Mouse (Mus musculus): ENCODE measurements around the gene Robo1. TPM values are rescaled to one million over a fixed set of nuclear protein-coding genes. Genes with fewer than 3 reads are reported as not detected.

Gene Robo1
- polyA plus RNA-seq, 1 experiment from 2014 or later: 30.6 TPM

DNA sequence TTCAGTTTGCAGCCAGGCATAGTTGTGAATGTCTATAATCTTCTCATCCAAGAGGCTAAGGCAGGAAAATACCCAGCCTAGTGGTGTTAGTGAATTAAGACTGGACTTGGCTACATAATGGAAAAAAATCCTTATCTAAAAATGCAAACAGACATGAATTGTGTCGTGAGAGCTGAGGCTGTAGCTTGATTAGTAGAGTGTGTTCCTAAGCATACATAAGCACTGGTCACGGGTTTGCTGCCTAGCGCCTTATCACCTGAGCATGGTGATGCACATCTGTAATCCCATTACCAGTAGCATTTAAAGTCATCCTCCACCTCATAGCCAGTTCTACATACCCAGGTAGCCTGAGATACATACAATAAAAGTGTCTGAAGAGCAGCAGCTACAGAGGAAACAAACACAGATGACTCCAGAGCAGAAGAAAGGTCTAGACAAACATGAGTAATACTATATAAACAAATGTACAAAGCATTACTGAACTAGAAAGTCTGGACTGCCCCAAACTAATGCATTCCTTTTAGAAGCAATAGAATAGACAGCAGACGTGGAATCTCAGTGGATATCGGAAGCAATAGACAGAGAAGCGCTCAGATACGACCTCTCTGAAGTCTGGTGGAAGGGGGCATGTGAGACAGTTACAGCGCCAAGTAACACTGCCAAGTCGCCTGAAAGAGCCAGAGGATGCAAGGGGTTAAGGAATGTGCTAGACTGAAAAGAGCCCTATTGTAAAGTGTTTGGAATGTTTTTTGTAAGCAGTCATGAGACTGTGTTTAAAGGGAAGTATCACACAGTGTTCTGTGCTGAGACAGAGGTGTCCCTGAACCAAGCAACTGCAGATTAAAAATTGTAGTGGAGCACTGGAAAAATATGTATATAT, 333.1 kb downstream of the Robo1 start:
- 68% methylated on average over 9 of the region's 9 CpGs for WGBS
- Histone ChIP-seq H3K27me3 (ENCODE audit: insufficient read depth, poor library complexity, severe bottlenecking) (no peaks in the 10 kb centered on the region), H3K9me3 (no peaks in the 10 kb centered on the region), H3K27ac (no peak overlapping the region), H3K36me3 (no peaks in the 10 kb centered on the region), H3K4me3 (no peak overlapping the region), H3K4me1 (no peaks in the 10 kb centered on the region)
- no peak for DNase-seq (ENCODE audit: low spot score)

DNA sequence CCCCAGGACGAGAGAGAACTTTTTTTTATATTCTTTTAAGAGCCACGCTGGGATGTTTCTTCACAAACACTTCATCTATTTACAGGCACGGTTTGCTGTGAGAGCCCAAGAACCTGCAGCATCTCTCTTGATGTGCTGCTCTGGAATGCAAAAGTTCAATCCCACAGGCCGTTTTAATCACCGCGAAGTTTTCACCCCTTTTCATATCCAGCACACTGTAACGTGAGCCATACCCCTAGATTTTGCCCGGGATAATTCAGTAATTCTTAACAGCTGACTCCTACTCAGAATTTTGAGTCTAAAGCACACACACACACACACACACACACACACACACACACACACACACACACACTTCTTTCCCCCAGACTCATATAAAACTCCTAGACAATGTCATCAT, 337.8 kb downstream of the Robo1 start:
- no peak overlapping the region for H3K4me3 ChIP-seq
- WGBS: 51% methylated on average over 8 of the region's 8 CpGs
- H3K9me3 ChIP-seq: no peaks in the 10 kb centered on the region
- H3K4me1 ChIP-seq: no peaks in the 10 kb centered on the region
- H3K27ac ChIP-seq: no peak overlapping the region
- DNase-seq (ENCODE audit: low spot score): no peak
- no peaks in the 10 kb centered on the region for H3K36me3 ChIP-seq
- H3K27me3 ChIP-seq (ENCODE audit: insufficient read depth, poor library complexity, severe bottlenecking): no peaks in the 10 kb centered on the region

DNA sequence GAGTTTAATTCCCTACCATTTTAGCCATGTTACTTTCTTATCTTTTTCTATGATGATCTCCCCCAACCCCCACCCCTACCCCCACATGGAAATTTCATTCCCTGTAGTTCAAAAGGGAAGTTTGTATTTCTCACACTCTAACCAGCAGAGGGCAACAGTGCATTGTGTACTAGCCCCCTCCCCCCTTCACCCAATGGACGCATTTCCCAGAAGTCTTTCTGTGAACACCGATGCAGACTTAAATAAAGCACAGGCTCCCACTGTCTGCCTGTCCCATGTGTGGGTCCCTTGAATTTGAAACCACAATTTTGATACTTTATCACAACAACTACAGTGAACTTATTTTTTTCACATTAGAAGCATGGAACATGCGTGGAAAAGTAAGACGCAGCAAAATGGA, 341.2 kb downstream of the Robo1 start:
- H3K27me3 ChIP-seq (ENCODE audit: insufficient read depth, poor library complexity, severe bottlenecking): no peaks in the 10 kb centered on the region
- no peaks in the 10 kb centered on the region for H3K36me3 ChIP-seq
- H3K4me1 ChIP-seq: no peaks in the 10 kb centered on the region
- no peak for DNase-seq (ENCODE audit: low spot score)
- H3K27ac ChIP-seq: no peak overlapping the region
- no peak overlapping the region for H3K4me3 ChIP-seq
- WGBS: 46% methylated on average over 4 of the region's 4 CpGs
- no peaks in the 10 kb centered on the region for H3K9me3 ChIP-seq

DNA sequence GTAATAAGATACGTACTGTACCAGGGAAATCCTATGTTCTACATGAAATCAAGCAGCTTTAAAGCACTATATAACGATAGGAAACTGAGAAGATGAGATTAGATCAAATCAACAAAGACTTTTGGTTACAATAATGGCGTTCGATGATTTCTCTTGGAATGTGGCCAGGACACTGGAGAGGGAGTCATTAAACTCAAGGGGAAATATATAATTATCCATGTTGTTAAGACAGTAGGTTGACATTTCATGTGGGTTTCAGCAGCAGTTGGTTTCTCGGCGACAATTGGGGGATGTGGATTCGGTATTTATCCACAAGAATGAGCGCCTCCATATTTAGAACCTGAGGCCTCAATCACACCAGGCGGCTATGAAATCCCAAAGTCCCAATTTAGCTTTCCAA, 347.3 kb downstream of the Robo1 start:
- no peak overlapping the region for H3K4me3 ChIP-seq
- H3K27me3 ChIP-seq (ENCODE audit: insufficient read depth, poor library complexity, severe bottlenecking): no peaks in the 10 kb centered on the region
- no peak for DNase-seq (ENCODE audit: low spot score)
- no peak overlapping the region for H3K27ac ChIP-seq
- WGBS: 82% methylated on average over 9 of the region's 9 CpGs
- no peaks in the 10 kb centered on the region for H3K36me3 ChIP-seq
- no peaks in the 10 kb centered on the region for H3K9me3 ChIP-seq
- no peaks in the 10 kb centered on the region for H3K4me1 ChIP-seq

DNA sequence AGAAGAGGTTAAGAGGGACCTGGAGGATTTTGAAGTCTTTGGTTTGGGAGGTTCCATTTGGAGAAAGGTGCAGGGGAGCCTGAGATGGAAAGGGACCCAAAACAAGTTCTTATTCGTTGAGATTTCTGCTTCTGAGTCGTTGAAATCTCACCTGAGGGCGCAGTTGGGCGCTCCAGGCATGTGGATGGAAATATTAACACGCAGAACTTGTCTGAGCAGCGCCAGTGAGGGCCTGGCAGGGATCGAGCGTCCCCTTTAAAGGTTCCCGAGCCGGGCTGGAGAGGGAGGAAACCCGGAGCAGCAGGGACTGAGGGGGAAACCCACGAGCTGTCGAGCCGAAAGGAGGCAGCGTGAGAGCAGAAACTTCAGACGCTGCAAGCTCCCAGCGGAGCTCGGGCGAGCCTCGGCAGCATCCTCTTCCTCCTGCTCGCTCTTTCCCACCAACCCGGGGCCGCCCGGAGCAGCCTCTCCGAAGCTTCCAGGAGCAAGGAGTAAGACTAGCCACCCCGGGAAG, 354.8 kb downstream of the Robo1 start:
- DNase-seq (ENCODE audit: low spot score): peak; percentile 92
- no peaks in the 10 kb centered on the region for H3K36me3 ChIP-seq
- WGBS: under 1% methylated on average over 26 of the region's 26 CpGs
- H3K9me3 ChIP-seq: no peaks in the 10 kb centered on the region
- H3K4me3 ChIP-seq: peak overlapping the region; percentile 88
- H3K27ac ChIP-seq: peak overlapping the region; percentile 93
- no peaks in the 10 kb centered on the region for H3K4me1 ChIP-seq
- no peaks in the 10 kb centered on the region for H3K27me3 ChIP-seq (ENCODE audit: insufficient read depth, poor library complexity, severe bottlenecking)

DNA sequence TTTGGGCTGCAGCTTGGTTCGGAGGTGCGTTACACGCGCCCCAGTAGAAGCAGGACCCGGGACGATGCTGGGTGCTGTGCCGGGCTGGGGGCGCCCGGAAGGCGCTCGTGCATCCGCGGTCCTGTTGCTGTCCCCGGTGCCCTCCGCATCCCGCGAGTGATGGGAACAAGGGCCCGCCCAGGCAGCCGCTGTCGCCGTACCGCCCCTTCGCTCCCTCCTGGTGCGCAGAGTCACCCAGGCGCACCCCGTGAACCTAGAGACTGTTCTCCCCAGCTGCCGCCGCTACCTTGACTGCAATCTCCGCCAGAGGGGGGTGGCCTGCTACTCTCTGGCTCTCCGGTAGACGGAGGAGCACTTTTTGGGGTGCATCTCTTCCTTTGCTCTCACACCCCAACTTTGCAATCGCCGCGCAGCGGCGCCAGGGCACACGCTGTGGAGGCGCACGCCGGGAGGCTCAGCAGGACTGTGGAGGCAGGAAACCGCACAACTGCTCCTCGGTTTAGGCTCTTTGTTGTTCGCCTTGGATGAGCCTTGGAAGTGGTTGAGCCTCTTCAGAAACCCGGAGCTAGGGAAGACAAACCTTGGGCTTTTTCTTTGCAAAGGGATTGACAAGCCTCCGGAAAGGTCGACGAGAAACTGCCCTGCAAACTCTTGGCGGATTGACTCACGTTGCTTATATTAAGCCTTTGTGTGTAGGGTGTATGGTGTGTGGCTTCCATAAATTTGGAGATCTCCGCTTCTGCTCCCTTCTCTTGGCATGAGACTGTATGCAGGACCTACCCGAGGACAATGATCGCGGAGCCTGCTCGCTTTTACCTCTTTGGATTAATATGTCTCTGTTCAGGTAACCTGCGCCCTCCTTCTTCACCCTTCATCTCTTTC, 355.5 kb downstream of the Robo1 start:
- Histone ChIP-seq H3K36me3 (no peaks in the 10 kb centered on the region), H3K4me3 (peak overlapping the region; percentile 88), H3K9me3 (no peaks in the 10 kb centered on the region), H3K4me1 (no peaks in the 10 kb centered on the region), H3K27ac (peak overlapping the region; percentile 93), H3K27me3 (ENCODE audit: insufficient read depth, poor library complexity, severe bottlenecking) (no peaks in the 10 kb centered on the region)
- DNase-seq (ENCODE audit: low spot score): no peak
- WGBS: under 1% methylated on average over 55 of the region's 55 CpGs

DNA sequence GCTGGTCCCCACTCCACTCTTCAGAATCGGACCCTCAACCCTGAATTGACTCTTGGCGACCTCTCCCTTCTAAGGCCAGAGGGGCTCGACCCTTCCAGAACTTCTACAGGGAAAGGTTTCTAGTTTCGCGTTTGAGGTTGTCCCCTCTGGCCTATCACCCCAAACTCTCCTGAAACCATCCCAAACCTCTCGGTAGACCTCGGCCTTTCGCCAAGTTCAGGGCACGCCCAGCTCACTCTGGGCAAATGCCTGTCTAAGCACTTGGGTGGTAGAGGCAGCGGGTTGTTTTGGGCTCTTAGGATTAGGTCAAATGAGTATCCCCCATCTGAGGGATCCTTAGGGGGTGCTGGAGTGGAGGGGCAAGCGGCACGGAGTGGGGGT, 356.1 kb downstream of the Robo1 start:
- no peak for DNase-seq (ENCODE audit: low spot score)
- peak overlapping the region; percentile 93 for H3K27ac ChIP-seq
- under 1% methylated on average over 12 of the region's 12 CpGs for WGBS
- peak overlapping the region; percentile 88 for H3K4me3 ChIP-seq
- no peaks in the 10 kb centered on the region for H3K9me3 ChIP-seq
- H3K27me3 ChIP-seq (ENCODE audit: insufficient read depth, poor library complexity, severe bottlenecking): no peaks in the 10 kb centered on the region
- no peaks in the 10 kb centered on the region for H3K36me3 ChIP-seq
- no peaks in the 10 kb centered on the region for H3K4me1 ChIP-seq

DNA sequence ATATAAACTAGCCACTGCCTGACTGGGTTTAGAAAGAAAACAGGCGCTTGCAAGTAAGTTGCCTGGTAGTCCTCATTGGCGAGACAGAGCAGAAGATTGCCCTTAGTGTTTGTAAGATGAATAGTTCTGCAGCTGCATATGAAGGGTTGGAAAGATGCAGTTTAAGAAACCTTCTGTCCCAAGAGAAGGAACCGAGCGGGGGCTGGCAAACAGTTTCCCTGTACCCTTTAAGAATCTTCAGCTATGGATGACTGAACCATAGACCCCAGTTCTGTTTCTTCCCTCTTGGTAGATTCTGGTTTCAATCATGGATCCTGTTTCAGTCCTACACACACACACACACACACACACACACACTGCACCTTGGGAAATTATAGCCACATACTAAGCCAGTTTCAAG, 356.7 kb downstream of the Robo1 start:
- Histone ChIP-seq H3K4me3 (peak overlapping the region; percentile 88), H3K4me1 (no peaks in the 10 kb centered on the region), H3K36me3 (no peaks in the 10 kb centered on the region), H3K9me3 (no peaks in the 10 kb centered on the region), H3K27me3 (ENCODE audit: insufficient read depth, poor library complexity, severe bottlenecking) (no peaks in the 10 kb centered on the region), H3K27ac (peak overlapping the region; percentile 93)
- DNase-seq (ENCODE audit: low spot score): no peak
- 5% methylated on average over 4 of the region's 4 CpGs for WGBS

DNA sequence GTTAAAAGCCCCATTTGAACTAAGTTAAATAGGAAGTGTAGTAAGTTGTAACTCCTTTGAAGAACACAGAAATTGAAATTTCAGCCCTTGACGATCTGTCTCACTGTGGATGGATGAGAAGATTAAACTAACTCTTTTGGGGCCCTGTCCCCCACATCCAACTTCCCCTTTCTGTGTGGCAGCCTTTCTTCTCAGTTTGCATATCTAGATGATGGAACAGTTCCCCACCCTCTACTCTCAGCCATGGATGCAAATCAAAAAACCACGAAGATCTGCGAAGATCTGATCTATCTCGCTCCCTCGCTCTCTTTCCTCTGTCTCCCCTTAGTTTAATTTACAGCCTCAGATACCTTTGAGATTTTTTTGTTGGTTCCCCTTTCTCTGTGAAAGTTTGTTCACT, 357.3 kb downstream of the Robo1 start:
- 43% methylated on average over 5 of the region's 5 CpGs for WGBS
- Histone ChIP-seq H3K9me3 (no peaks in the 10 kb centered on the region), H3K27ac (no peak overlapping the region), H3K4me3 (peak overlapping the region; percentile 88), H3K27me3 (ENCODE audit: insufficient read depth, poor library complexity, severe bottlenecking) (no peaks in the 10 kb centered on the region), H3K4me1 (peaks cover 5% of the 10 kb centered on the region), H3K36me3 (no peaks in the 10 kb centered on the region)
- DNase-seq (ENCODE audit: low spot score): no peak

DNA sequence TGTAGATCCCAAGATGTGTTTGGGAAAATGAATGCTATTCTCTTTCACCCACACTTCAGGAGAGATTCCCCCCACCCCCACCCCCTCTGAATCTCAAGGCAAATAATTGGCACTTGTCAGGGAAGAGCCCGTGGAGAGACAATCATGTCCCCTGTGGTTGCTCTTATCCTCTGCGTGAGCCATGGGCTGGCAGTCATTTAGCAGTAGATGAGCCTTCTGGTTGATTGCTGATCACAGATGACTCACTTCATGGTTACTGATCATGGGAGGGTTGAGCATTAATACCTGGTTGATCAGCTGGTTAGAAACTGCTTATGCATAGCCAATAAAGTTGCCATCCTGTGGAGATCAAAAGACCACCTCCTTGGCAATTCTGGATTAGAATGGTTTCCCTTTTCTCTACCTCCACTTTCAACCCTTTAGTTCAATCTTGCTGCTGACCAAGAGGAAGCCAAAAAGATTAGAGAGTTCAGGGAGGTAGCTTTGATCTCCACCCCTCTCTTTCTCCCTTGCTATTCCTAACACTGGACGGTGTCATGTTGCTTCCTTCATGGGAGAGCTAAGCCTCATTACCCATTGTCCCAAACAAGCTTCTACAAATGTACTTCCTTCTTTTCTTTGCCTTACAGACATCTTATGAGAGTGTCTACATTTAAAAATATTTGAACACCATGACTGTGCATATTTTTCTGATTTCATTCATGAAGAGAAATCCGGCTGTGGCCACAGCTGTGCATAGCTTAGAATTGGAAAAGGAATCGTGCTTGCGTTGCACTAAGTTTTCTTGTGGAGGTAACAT, 362.3 kb downstream of the Robo1 start:
- Histone ChIP-seq H3K4me1 (peaks cover 11% of the 10 kb centered on the region), H3K36me3 (no peaks in the 10 kb centered on the region), H3K9me3 (no peaks in the 10 kb centered on the region), H3K4me3 (no peak overlapping the region), H3K27ac (no peak overlapping the region), H3K27me3 (ENCODE audit: insufficient read depth, poor library complexity, severe bottlenecking) (no peaks in the 10 kb centered on the region)
- WGBS: 44% methylated on average over 6 of the region's 6 CpGs
- DNase-seq (ENCODE audit: low spot score): no peak

DNA sequence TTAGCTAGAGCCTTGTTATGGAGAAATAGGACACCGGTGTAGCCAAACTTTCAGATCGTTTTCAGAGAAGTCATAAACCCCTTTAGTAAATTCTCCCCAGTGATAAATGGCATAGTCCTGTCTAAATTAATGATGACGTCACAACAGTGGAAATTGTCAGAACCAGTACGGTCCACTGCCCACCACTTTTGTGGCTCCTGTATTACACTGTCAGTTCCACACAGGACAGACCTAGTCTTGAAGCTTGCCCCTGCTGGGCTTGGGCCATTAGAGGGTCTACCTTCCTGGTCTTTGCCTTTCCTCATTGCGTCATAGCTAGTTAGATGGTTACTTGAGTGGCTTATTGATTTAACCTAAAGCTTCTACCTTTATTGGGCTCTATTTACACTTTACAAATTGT, 369.1 kb downstream of the Robo1 start:
- H3K9me3 ChIP-seq: no peaks in the 10 kb centered on the region
- no peak overlapping the region for H3K4me3 ChIP-seq
- no peaks in the 10 kb centered on the region for H3K36me3 ChIP-seq
- no peak overlapping the region for H3K27ac ChIP-seq
- 78% methylated on average over 5 of the region's 5 CpGs for WGBS
- peaks cover 5% of the 10 kb centered on the region; the same call in 1 of the 2 replicates for H3K4me1 ChIP-seq
- H3K27me3 ChIP-seq (ENCODE audit: insufficient read depth, poor library complexity, severe bottlenecking): no peaks in the 10 kb centered on the region
- no peak for DNase-seq (ENCODE audit: low spot score)

DNA sequence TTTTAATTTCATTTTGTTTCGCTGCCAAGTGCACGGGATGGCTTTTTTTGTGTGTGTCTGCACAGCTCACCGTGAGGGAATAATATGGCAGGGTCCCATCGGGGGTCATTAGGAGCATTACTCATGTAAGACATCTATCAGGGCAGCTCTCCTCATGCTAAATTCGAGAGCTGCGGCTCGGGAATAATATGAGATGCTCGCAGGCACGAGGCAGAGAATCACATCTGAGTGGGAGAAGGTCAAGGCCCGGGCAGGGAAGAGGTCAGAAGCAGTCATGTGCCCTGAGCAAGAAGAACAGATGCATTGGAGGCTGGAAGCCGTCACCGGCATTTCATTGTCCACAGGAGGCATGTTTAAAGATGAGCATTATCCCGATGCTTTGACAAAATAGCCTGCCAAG, 370.3 kb downstream of the Robo1 start:
- 68% methylated on average over 13 of the region's 13 CpGs for WGBS
- no peaks in the 10 kb centered on the region for H3K9me3 ChIP-seq
- H3K36me3 ChIP-seq: no peaks in the 10 kb centered on the region
- H3K4me3 ChIP-seq: no peak overlapping the region
- DNase-seq (ENCODE audit: low spot score): no peak
- H3K27ac ChIP-seq: no peak overlapping the region
- H3K4me1 ChIP-seq: peaks cover 5% of the 10 kb centered on the region; the same call in 1 of the 2 replicates
- H3K27me3 ChIP-seq (ENCODE audit: insufficient read depth, poor library complexity, severe bottlenecking): no peaks in the 10 kb centered on the region

Data from heart, embryonic 10.5 days (tissue).